ENCODE assay signal across 8 mouse cellular contexts in genomic region chr6:117900126-117901080, GRCm38 (mm10). TPM values are rescaled to one million over a fixed set of nuclear protein-coding genes. Genes with fewer than 3 reads are reported as not detected.
DNase-seq lines count a peak whose midpoint lies in the region; ATAC-seq lines count a peak whose summit lies in the region.

Gene Hnrnpf (plus strand): TSS chr6:117900324.

- no peak within 1 kb of the TSS for H3K4me2 ChIP-seq in lung, embryonic 16.5 days (ENCODE audit: low read depth, low read length)
- H3K4me2 ChIP-seq in stomach, embryonic 16.5 days (ENCODE audit: low read depth, low read length), result no peak within 1 kb of the TSS

- H3K9ac ChIP-seq in lung, embryonic 16.5 days (ENCODE audit: low read length), result no peak within 1 kb of the TSS
- H3K9ac ChIP-seq in stomach, embryonic 16.5 days (ENCODE audit: low read length), result no peak within 1 kb of the TSS

- no peaks in the 10 kb centered on the region for H3K9me3 ChIP-seq in lung, embryonic 16.5 days (ENCODE audit: control insufficient read depth, low read length)
- H3K9me3 ChIP-seq in stomach, embryonic 16.5 days (replicated peaks; ENCODE audit: control insufficient read depth, low read length), result no peaks in the 10 kb centered on the region

- WGBS in lung, embryonic 16.5 days, result 71% methylated on average over 17 of the region's 17 CpGs
- 79% methylated on average over 17 of the region's 17 CpGs for WGBS in large intestine, adult 2 months
- WGBS in stomach, embryonic 16.5 days, result 72% methylated on average over 17 of the region's 17 CpGs

- no peaks in the 10 kb centered on the region for H3K36me3 ChIP-seq in lung, embryonic 16.5 days (ENCODE audit: control insufficient read depth, insufficient read depth, low read length)
- no peaks in the 10 kb centered on the region for H3K36me3 ChIP-seq in stomach, embryonic 16.5 days (ENCODE audit: control insufficient read depth, insufficient read depth, low read length)

- no peak for DNase-seq in lung, postnatal 14 days
- peak; percentile 73 for DNase-seq in brain, adult 2 months (ENCODE audit: low read depth, low spot score)
- DNase-seq in large intestine, adult 2 months (ENCODE audit: low read depth, low spot score), result no peak
- peak; percentile 60 for DNase-seq in lung, postnatal 25 days (ENCODE audit: low spot score)
- DNase-seq in urinary bladder, postnatal 4 days (ENCODE audit: low spot score in 2 of 2), result no peak

- no peak for ATAC-seq in lung, embryonic 16.5 days (ENCODE audit: low read depth)
- ATAC-seq in granulocyte monocyte progenitor cell, adult 5-6 weeks (replicated peaks; ENCODE audit: poor library complexity, severe bottlenecking), result peak; percentile 91
- no peak for ATAC-seq in stomach, embryonic 16.5 days (ENCODE audit: insufficient read depth, low FRiP score)

- no peak within 1 kb of the TSS for H3K4me3 ChIP-seq in lung, embryonic 16.5 days (ENCODE audit: low read length)
- H3K4me3 ChIP-seq in stomach, embryonic 16.5 days (replicated peaks; ENCODE audit: low read length), result no peak within 1 kb of the TSS

- peaks cover 3% of the 10 kb centered on the region for H3K4me1 ChIP-seq in lung, embryonic 16.5 days (replicated peaks; ENCODE audit: control insufficient read depth, insufficient read depth, low read length)
- peaks cover 6% of the 10 kb centered on the region; the same call in 1 of the 2 replicates for H3K4me1 ChIP-seq in stomach, embryonic 16.5 days (ENCODE audit: control insufficient read depth, insufficient read depth, low read length)

- no peaks in the 10 kb centered on the region for H3K27me3 ChIP-seq in lung, embryonic 16.5 days (ENCODE audit: control insufficient read depth, insufficient read depth, low read depth, low read length)
- H3K27me3 ChIP-seq in stomach, embryonic 16.5 days (ENCODE audit: control insufficient read depth, insufficient read depth, low read length), result no peaks in the 10 kb centered on the region

- no peak within 1 kb of the TSS for H3K27ac ChIP-seq in lung, embryonic 16.5 days (ENCODE audit: low read length)
- H3K27ac ChIP-seq in stomach, embryonic 16.5 days (ENCODE audit: low read length), result 0 out of 2 replicates have a peak within 1 kb of the TSS, but pooled peaks have one; percentile 22

RNA-seq across cellular contexts. Expression of gene Hnrnpf, which starts in this region (rescaled TPM):
- polyA plus RNA-seq in lung, embryonic 16.5 days (2015; fragmentation: Nextera tagmentation; extraction: Ambion mirVana), result 702 and 720 TPM in 2 replicates
- total RNA-seq in granulocyte monocyte progenitor cell, adult 5-6 weeks (2014; fragmentation: Nextera tagmentation), result 691 and 695 TPM in 2 replicates
- 1,315 and 1,367 TPM in 2 replicates for total RNA-seq in granulocyte monocyte progenitor cell, adult 5-6 weeks (2017)
- 166 and 175 TPM in 2 replicates for polyA plus RNA-seq in large intestine, adult 2 months (2012; rRNA removed)
- 688 and 741 TPM in 2 replicates for polyA plus RNA-seq in stomach, embryonic 16.5 days (2015; fragmentation: Nextera tagmentation; extraction: Ambion mirVana)

Comparison
In these comparisons a context has a peak if more than half of its experiments do, and no peak if none do; other contexts are left out.
1. DNase-seq: peak in brain, adult 2 months (single experiment) and lung, postnatal 25 days (single experiment); none in lung, postnatal 14 days (single experiment), large intestine, adult 2 months (single experiment) and urinary bladder, postnatal 4 days (0 of 2).